Mouse (Mus musculus) midbrain, embryonic 15.5 days (tissue): ENCODE measurements around the gene Tsfm. TPM values are rescaled to one million over a fixed set of nuclear protein-coding genes. Genes with fewer than 3 reads are reported as not detected.
"Not testable (repeated sequence)": the region's sequence is repeated elsewhere in the genome, so short reads cannot be mapped to it uniquely, and the experiment has no call there.

Experiments
- ATAC-seq: fragments of 200-750 bp; cut with Nextera tagmentation; replicated peaks from 2 replicates; pipeline ENCODE4 v1.8.0; 2017; ENCODE audit warnings: moderate TSS enrichment
- H3K27ac ChIP-seq: fragments of 300-500 bp; sonication (generic); 2 replicates; pipeline ENCODE4 v1.5.1; 2015; ENCODE audit warnings: mild to moderate bottlenecking, inconsistent platforms
- H3K27me3 ChIP-seq: fragments of 300-500 bp; sonication (generic); replicated peaks from 2 replicates; pipeline ENCODE4 v1.6.1; 2015; ENCODE audit warnings: inconsistent platforms
- H3K36me3 ChIP-seq: fragments of 300-500 bp; sonication (generic); replicated peaks from 2 replicates; pipeline ENCODE4 v1.6.1; 2015; ENCODE audit warnings: inconsistent platforms
- H3K4me1 ChIP-seq: fragments of 300-500 bp; sonication (generic); 2 replicates; pipeline ENCODE4 v1.6.1; 2015; ENCODE audit warnings: inconsistent platforms
- H3K4me2 ChIP-seq: fragments of 300-500 bp; sonication (generic); 2 replicates; pipeline ENCODE4 v1.6.1; 2015; ENCODE audit warnings: inconsistent platforms, mild to moderate bottlenecking, moderate library complexity
- H3K4me3 ChIP-seq: fragments of 300-500 bp; sonication (generic); 2 replicates; pipeline ENCODE4 v1.5.1; 2015; ENCODE audit warnings: mild to moderate bottlenecking, inconsistent platforms
- H3K9ac ChIP-seq: fragments of 300-500 bp; sonication (generic); 2 replicates; pipeline ENCODE4 v1.6.1; 2015; ENCODE audit warnings: mild to moderate bottlenecking, inconsistent platforms
- H3K9me3 ChIP-seq: fragments of 300-500 bp; sonication (generic); 2 replicates; pipeline ENCODE4 v1.6.1; 2016; ENCODE audit warnings: inconsistent platforms
- WGBS: fragments of 180-500 bp; shearing (Covaris S2); methylation state at CpG from one replicate; pipeline ENCODE4 v1.1.7; 2015; ENCODE audit warnings: mixed read lengths; 5-methylcytosine and 5-hydroxymethylcytosine counted together
- polyA plus RNA-seq: library from polyadenylated mRNA; unstranded; fragments of >200 nt; fragmentation: Nextera tagmentation; extraction: Ambion mirVana; gene quantifications from 2 replicates; pipeline ENCODE4 v1.2.1, GENCODE M21; 2015

Gene Tsfm
- polyA plus RNA-seq = 57.3 and 62.7 TPM in 2 replicates

- peak within 1 kb of the TSS; percentile 75 for H3K27ac ChIP-seq
- peak within 1 kb of the TSS; percentile 85 for H3K9ac ChIP-seq
- 6% methylated on average over 54 of the region's 56 CpGs for WGBS
- no peaks in the 10 kb centered on the region for H3K27me3 ChIP-seq
- no peaks in the 10 kb centered on the region for H3K9me3 ChIP-seq
- H3K4me3 ChIP-seq = peak within 1 kb of the TSS; percentile 72
- peak; percentile 86 for ATAC-seq
- peak within 1 kb of the TSS; percentile 87 for H3K4me2 ChIP-seq
- peaks cover 11% of the 10 kb centered on the region for H3K4me1 ChIP-seq
- peaks cover 22% of the 10 kb centered on the region; the same call in 1 of the 2 replicates for H3K36me3 ChIP-seq
Observed at GRCm38 (mm10) chr10:127030336-127031296, at the start of gene Tsfm. Gene Tsfm (minus strand): TSS chr10:127030840.

- Histone ChIP-seq H3K4me1 (peaks cover 63% of the 10 kb centered on the region), H3K9me3 (no peaks in the 10 kb centered on the region), H3K4me2 (peak overlapping the region; percentile 89), H3K9ac (peak overlapping the region; percentile 89), H3K27me3 (no peaks in the 10 kb centered on the region), H3K36me3 (peaks cover 6% of the 10 kb centered on the region; the same call in 1 of the 2 replicates), H3K4me3 (peak overlapping the region; percentile 87), H3K27ac (peak overlapping the region; percentile 93)
- WGBS = 2% methylated on average over 64 of the region's 70 CpGs
- no peak for ATAC-seq
Observed at GRCm38 (mm10) chr10:127079665-127080391, 49.2 kb upstream of the Tsfm start.

GRCm38 (mm10) chr10:127078677-127079575 is 48.3 kb upstream of the Tsfm start:
- Histone ChIP-seq H3K4me1 (peaks cover 63% of the 10 kb centered on the region), H3K9ac (peak overlapping the region; percentile 89), H3K9me3 (no peaks in the 10 kb centered on the region), H3K36me3 (peaks cover 3% of the 10 kb centered on the region; the same call in 1 of the 2 replicates), H3K4me2 (peak overlapping the region; percentile 89), H3K27ac (peak overlapping the region; percentile 93), H3K27me3 (no peaks in the 10 kb centered on the region), H3K4me3 (peak overlapping the region; percentile 87)
- 1% methylated on average over 39 of the region's 49 CpGs for WGBS
- peak; percentile 79 for ATAC-seq

- Histone ChIP-seq H3K27ac (peak overlapping the region; percentile 93), H3K27me3 (no peaks in the 10 kb centered on the region), H3K4me2 (peak overlapping the region; percentile 89), H3K36me3 (peaks cover under 1% of the 10 kb centered on the region; the same call in 1 of the 2 replicates), H3K4me3 (peak overlapping the region; percentile 87), H3K9ac (peak overlapping the region; percentile 89), H3K9me3 (no peaks in the 10 kb centered on the region), H3K4me1 (peaks cover 60% of the 10 kb centered on the region)
- ATAC-seq = peak; percentile 77
- under 1% methylated on average over 12 of the region's 12 CpGs for WGBS
Observed at GRCm38 (mm10) chr10:127078001-127078676, 47.5 kb upstream of the Tsfm start.

- Histone ChIP-seq H3K27ac (peak overlapping the region; percentile 93), H3K4me3 (peak overlapping the region; percentile 87), H3K36me3 (no peaks in the 10 kb centered on the region), H3K27me3 (no peaks in the 10 kb centered on the region), H3K9me3 (no peaks in the 10 kb centered on the region), H3K4me1 (peaks cover 53% of the 10 kb centered on the region), H3K9ac (peak overlapping the region; percentile 44), H3K4me2 (peak overlapping the region; percentile 89)
- 4% methylated on average over 10 of the region's 10 CpGs for WGBS
- peak; percentile 1; the same call in 1 of the 2 replicates for ATAC-seq
Observed at GRCm38 (mm10) chr10:127077515-127077914, 46.9 kb upstream of the Tsfm start.

- no peak for ATAC-seq
- H3K27ac ChIP-seq = no peak overlapping the region
- no peak overlapping the region for H3K4me3 ChIP-seq
- H3K9ac ChIP-seq = no peak overlapping the region
- H3K4me2 ChIP-seq = no peak overlapping the region
- no peaks in the 10 kb centered on the region for H3K9me3 ChIP-seq
- H3K27me3 ChIP-seq = no peaks in the 10 kb centered on the region
- H3K36me3 ChIP-seq = no peaks in the 10 kb centered on the region
- peaks cover 43% of the 10 kb centered on the region for H3K4me1 ChIP-seq
- 47% methylated on average over 4 of the region's 4 CpGs for WGBS
Observed at GRCm38 (mm10) chr10:127076082-127076481, 45.4 kb upstream of the Tsfm start.

- Histone ChIP-seq H3K36me3 (no peaks in the 10 kb centered on the region), H3K27me3 (no peaks in the 10 kb centered on the region), H3K4me2 (no peak overlapping the region), H3K9ac (no peak overlapping the region), H3K4me3 (no peak overlapping the region), H3K27ac (no peak overlapping the region), H3K9me3 (no peaks in the 10 kb centered on the region), H3K4me1 (peaks cover 43% of the 10 kb centered on the region)
- 82% methylated on average over 8 of the region's 8 CpGs for WGBS
- no peak for ATAC-seq
Observed at GRCm38 (mm10) chr10:127075651-127076050, 45.0 kb upstream of the Tsfm start.

GRCm38 (mm10) chr10:127075080-127075479 is 44.4 kb upstream of the Tsfm start, which contains the start of gene Agap2:
Gene Agap2 (plus strand): TSS chr10:127075284.
- 71% methylated on average over 9 of the region's 9 CpGs for WGBS
- no peak within 1 kb of the TSS for H3K9ac ChIP-seq
- no peaks in the 10 kb centered on the region for H3K36me3 ChIP-seq
- H3K4me2 ChIP-seq = no peak within 1 kb of the TSS
- H3K9me3 ChIP-seq = no peaks in the 10 kb centered on the region
- peaks cover 39% of the 10 kb centered on the region for H3K4me1 ChIP-seq
- H3K27ac ChIP-seq = no peak within 1 kb of the TSS
- no peak for ATAC-seq
- no peaks in the 10 kb centered on the region for H3K27me3 ChIP-seq
- no peak within 1 kb of the TSS for H3K4me3 ChIP-seq

GRCm38 (mm10) chr10:127073981-127074380 is 43.3 kb upstream of the Tsfm start:
- Histone ChIP-seq H3K4me1 (peaks cover 43% of the 10 kb centered on the region), H3K27me3 (no peaks in the 10 kb centered on the region), H3K4me3 (no peak overlapping the region), H3K4me2 (no peak overlapping the region), H3K9me3 (no peaks in the 10 kb centered on the region), H3K27ac (no peak overlapping the region), H3K36me3 (no peaks in the 10 kb centered on the region), H3K9ac (no peak overlapping the region)
- 96% methylated on average over 1 of the region's 1 CpGs for WGBS
- ATAC-seq = no peak

- not testable (repeated sequence) for ATAC-seq, H3K27ac ChIP-seq, H3K36me3 ChIP-seq, H3K9me3 ChIP-seq, H3K9ac ChIP-seq, H3K4me3 ChIP-seq, H3K4me2 ChIP-seq, H3K27me3 ChIP-seq
- H3K4me1 ChIP-seq = peaks cover 47% of the 10 kb centered on the region
- 94% methylated on average over 2 of the region's 2 CpGs for WGBS
Observed at GRCm38 (mm10) chr10:127072969-127073368, 42.3 kb upstream of the Tsfm start.

GRCm38 (mm10) chr10:127072270-127072669 is 41.6 kb upstream of the Tsfm start:
- not testable (repeated sequence) for H3K27ac ChIP-seq, H3K27me3 ChIP-seq, H3K4me2 ChIP-seq, ATAC-seq, H3K4me3 ChIP-seq, H3K9me3 ChIP-seq, H3K9ac ChIP-seq
- Histone ChIP-seq H3K36me3 (peaks cover 13% of the 10 kb centered on the region), H3K4me1 (peaks cover 42% of the 10 kb centered on the region)
- 87% methylated on average over 4 of the region's 4 CpGs for WGBS
